Mouse (Mus musculus) T-cell, adult 2 months (primary cell): Measurements from ENCODE around the gene Snx3.
A peak's percentile ranks its signal among the peaks of the same experiment; 100 is the strongest.

ENCODE experiments used
- DNase-seq: peaks from one replicate; pipeline ENCODE4 v3.0.0; 2022; ENCODE audit warnings: low spot score

The Snx3 gene

DNA sequence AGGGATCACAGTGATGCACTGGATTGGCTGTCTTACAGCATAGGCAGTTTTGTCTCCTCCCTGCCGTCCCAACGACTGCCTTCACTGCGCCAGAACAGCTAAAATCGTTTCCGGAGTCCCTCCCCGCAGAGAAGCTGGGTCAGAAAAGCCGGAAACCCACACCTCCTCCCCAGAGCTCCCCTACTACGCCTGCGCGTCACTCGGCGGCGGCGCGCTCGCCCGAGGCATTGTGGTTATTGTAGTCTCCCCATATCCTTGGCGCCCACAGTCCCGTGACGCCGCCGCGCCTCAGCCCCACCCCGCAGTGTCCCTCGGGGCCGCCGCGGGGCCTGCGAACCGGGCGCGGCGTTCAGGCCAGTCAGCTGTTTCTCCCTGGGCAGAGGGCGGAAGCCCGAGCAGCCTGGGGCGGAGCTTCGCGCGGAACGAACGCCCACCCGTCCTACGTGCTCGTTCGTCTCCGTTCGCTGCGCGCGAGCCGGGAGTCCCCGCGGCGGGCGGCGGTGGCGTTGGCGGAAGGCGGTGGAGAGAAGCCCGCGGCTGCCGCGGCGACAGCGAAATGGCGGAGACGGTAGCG lies at the start of gene Snx3:
Gene Snx3, plus strand, starts transcription at position 256 of the 574 bp plus-strand sequence.
- DNase-seq: peak; percentile 98

DNA sequence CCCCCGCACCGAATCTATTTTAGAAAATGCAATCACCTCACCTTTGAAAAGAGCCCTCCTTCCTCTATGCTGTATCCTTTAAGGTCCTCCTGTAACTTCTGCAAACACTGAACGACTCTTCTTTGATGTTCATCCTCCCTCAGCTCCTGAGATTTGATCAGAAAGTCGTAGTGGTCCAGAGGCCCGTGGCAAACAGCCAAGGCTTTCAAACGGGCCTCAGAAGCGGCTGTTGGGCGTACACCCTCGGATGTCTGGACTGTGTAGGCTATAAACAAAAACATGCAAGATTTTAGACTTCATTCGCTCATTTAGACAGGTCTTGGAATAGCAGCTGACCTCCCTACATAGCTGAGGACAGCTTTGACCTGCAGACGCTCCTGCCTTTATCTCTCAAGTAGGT lies 47.6 kb upstream of the Snx3 start:
- no peak for DNase-seq

DNA sequence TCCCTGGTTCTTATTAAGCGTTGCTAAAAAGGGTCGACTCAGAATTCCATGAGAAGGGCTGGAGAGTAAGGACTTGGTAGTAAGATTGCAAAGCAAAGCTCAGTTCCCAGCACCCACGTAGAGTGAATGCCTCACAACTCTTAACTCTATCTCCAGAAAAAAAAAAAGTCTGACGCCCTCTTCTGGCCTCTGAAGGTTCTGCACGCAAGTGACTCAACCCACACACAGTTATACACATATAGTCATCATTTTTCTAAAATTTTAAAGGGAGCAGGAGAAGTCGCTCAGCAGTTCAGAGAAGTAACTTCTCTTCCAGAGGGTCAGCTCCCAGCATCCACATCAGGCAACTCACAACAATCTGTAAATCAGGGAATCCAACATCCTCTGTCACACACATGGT lies 47.1 kb upstream of the Snx3 start:
- no peak for DNase-seq

DNA sequence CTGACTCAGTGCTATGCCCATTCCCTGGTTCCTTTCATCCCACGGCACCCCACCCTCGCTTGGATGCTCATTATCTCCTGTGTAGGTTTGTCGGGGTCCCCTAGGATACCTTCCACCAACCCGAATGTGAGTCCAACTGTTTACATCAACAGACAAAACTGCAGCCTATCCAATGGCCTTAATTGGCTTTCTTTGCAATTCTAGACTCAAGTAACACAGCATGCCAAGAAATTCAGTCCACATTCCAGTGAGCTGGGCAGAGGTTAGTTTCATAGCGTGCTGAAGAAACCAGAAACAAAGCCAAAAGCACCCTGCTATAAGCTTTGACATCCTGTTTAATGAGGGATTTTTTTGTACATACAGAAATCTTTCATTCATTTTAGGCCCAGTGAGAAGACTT lies 45.8 kb upstream of the Snx3 start:
- no peak for DNase-seq

DNA sequence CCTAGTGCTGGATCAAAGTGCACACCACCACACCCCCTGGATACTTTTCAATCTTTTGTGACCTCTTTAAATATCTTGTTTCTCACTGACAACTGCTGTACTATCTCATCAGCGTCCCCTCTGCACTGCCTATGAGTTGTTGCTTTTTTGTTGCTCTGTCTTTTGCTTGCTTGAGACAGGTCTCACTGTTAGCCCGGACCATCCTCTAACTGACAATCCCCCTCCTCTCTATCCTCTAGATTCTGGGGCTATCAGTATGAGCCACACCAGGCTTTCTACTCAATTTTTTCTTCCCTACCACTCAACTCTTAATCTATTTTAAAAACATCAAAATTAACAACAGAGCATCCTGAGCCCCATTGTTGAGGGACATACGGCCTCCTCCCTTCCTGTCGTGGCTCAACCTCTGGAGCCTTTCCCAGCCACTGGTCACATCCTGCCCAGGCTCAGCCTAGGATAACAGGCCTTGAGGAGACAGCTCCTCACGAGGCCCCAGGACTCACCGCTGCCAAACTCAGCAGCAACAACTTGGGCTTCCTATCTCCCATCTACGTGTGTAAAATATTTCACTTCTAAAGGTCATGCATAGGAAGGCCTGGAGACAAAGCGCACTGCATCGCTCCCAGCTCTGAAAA lies 44.2 kb upstream of the Snx3 start:
- no peak for DNase-seq

DNA sequence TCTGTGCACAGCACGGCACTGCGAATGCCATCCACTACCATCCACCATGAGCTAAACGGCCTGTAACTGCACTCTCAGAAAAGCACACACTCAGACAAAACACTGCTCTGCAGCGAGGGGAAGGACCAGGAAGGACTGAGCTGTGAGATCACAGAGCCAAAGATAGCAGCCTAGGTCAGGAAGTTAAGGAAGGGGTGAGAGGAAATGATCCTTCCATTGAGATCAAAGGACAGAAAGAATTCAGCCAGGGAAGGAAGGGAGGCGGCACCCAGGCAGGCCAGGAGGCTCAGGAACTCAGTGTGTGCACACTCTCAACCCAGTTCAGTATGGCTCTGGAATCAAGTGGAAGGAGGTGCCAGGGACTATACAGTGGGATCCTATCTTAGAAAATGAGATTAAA lies 37.6 kb upstream of the Snx3 start:
- no peak for DNase-seq

DNA sequence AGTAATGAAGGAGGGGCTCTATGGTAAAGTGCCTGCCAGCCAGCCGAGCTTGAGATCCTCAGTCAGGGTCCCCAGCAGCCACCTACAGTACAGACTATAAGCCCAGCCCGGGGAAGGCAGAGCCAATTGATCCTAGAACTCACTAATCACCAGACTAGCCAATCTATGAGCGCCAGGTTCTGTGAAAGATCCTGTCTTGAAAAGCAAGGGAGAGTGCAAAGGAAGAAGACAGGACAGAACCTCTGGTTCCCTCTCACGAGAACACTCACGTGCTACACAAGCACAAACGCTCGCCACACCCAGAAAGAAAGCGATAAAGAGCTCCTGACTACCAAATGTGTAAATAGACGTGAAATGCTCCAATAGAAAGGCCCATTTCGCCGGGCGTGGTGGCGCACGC lies 37.0 kb upstream of the Snx3 start:
- DNase-seq: no peak

DNA sequence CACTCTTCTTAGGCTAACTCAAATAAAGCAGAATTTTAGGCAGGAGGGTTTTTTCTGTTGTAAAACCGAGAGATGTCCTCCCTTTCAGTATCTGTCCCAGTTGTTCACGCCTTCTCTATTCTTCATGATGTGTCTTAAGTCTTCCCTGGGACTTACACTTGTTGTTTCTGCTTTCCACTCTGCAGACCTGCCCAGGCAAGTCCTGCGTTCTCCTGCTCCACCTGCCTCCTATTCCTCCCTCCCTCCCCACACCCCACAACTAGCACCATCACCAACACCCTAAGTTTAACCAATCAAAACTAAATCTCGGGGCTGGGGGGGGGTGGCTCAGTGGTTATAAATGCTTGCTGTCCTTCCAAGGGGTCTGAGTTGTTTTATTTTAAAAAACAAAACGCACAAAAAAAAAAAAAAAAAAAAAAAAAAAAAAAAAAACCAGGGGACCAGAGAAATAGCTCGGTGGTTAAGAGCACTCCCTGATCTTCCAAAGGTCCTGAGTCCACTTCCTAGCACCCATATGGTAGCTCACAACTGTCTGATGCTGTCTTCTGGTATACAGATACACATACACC lies 26.8 kb upstream of the Snx3 start:
- DNase-seq: no peak

DNA sequence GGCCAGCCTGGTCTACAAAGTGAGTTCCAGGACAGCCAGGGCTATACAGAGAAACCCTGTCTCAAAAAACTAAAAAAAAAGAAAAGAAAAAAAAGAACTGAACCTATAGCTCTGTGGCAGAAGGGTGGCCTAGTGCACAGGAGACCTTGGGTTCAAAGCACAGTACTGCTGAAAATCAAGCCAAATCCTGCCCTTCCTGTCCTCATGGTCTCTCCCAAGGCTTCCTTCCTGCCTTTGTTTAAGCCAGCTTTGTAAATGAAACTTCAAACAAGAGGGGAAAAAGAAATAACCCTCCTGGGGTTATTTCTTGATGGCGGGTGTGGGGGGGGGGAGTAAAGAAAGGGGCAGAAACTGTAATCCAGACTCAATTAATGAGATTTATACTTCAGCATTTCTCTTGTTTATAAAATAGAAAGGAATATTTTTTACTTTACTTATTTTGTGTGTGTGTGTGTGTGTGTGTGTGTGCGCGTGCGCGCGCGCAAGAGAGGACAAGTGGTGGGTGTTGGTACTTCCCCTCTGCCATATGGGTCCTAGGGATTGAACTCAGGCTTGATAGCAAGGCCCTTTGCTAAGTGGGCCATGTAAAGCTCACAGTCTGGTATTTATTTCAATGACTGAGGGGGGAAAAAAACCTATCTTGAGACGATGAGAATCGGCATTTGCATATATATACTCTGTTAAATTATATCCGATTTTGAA lies 24.9 kb upstream of the Snx3 start:
- DNase-seq: no peak

DNA sequence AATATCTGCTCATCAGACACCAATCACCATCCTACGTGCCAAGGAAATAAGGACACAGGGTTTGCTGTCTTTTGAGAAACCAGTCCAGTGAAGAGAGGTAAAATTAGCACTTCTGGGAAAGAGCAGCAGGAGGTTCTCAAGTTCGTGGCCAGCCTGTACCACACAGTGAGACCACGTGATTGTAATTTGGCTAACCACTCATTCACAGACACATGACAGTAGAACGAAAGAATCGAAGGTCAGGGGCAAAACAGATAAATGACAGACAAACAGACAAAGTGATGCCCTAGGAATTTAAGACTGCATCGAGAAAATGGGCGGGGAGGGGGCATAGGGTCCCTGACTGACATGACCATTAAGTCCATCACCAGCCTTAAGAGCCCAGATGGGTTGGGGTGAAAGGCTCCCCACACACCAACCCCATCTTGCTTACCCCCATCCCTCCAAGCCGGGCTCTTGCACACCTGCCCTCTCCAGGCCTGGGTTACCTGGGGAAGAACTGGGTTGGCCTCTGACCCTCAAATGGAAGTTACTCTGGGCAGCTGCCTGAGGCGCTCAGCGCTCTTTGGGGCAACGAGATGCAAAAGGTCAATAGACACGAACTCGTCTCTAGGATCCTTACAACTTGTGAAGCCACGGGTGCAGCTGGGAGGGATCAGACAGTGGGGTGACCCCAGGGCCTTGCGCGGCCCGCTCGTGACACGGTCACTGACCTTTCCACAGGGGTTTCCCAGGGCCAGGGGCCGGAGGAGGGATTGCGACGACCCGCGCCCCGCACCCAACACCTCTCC lies 24.1 kb upstream of the Snx3 start:
- no peak for DNase-seq

DNA sequence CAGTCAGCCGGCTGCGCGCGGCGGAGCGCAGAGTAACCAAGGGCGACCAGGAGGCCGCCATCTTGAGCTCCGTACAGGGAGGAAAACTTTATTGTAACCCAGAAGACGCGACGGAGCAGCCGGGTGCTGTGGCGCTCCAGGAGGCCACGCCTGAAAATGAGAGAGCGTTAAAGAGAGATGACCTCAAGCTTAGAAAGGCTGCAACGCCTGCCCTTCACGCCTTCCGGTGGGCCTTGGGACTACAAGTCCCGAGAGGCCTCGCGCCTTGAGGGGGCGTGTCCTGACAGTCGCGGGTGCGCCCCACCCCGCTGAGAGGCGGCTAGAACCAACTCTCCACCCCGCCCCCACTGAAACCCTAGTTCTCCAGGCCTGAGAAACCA lies 23.5 kb upstream of the Snx3 start, which contains the start of gene Afg1l:
Gene Afg1l, minus strand, starts transcription at position 225 of the 380 bp plus-strand sequence.
- DNase-seq: peak; percentile 94

DNA sequence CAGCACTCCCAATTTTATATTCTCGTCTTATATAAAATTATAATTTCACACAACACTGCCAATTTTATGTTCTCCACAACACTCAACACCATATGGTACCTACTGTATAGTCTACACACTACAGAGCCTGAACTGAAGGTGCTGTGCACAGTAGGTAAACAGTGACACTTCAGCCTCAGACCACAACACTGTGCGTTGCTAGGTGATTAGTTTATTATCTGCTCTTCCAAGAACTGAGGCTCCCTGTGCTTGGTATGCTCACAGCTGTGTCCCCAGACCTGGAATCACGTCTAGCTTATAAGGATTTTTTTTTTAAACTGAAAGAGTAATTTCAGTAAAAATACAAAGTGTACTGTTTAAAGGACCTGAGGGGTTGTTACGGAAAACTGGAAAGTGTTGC lies 21.1 kb upstream of the Snx3 start:
- no peak for DNase-seq

DNA sequence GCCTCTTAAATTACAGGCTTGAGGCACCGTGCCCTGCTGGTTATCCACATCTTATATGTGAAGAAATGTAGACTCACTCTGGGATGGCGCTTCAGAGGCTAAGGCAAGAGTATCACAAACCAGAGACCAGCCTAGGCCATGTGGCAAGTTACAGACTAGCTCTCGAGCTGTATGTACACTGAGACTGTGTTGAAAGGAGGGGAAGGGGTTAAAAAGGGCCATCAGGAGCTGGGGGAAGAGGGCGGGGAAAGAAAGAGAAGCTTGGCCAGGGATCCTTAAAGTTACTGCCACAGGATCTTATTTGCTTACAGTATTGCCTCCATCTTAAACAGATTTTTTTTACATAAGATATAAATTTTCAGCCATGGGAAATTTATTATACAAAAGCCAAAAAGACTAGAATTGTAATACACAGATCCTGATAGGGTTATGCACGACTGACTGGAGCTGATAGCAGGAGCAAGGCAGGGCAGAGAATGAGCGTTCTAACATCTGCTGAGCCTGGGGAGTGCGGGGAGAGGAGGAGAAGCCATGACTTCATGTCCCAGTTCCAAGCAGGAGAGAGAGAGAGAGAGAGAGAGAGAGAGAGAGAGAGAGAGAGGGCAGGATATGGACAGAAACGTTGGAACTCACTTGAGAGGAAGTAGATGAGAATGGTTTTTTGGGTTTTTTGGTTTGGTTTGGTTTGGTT lies 13.1 kb upstream of the Snx3 start:
- DNase-seq: no peak

DNA sequence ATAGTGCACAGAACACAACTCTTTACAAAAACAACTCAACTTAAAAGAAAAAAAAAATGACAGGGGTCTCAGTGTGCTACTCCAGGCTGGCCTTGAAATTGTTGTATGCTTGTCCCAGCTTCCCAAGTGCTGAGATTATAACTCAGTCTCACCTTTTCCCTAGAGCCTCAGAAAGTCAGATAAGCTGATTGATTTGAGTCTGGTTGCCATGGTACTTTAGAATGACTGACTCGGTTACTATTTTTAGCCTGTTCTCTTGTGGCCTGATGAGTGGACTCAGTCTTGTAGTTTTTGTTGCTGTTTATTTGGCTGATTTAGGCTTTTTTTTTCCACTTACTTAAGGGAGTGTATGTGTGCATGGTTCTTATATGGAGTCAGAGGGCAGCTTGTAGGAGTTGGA lies 10.7 kb upstream of the Snx3 start:
- no peak for DNase-seq

DNA sequence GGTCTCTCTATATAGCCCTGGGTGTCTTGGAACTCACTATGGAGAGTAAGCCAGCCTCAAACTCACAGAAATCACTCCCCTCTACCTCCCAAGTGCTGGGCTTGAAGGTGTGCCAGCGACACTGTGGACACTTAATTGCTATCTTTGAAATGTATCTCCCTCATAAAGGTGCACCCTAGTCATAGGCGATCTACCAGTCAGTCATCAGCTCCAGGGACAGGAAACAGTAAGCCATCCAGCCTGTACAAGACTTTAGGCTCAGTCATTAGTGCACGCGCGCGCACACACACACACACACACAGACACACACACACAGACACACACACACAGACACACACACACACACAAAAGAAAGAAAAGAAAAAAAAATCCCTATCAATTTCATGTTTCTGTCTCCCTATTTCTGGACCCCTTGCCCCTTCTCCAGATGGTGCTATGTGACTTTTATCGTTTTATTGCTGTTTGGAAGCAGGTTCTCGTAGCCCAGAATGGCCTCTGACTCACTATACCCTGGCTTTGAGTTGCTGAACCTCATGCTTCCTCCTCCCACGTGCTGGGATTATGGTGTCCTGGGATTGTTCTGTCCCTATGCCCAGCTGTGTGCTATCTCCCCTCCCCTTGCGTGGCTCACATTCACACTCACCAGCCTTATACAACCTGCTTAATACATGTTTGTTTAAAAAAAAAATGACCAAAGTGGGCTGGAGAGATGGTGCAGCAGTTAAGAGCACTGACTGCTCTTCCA lies 9.6 kb upstream of the Snx3 start:
- DNase-seq: no peak

DNA sequence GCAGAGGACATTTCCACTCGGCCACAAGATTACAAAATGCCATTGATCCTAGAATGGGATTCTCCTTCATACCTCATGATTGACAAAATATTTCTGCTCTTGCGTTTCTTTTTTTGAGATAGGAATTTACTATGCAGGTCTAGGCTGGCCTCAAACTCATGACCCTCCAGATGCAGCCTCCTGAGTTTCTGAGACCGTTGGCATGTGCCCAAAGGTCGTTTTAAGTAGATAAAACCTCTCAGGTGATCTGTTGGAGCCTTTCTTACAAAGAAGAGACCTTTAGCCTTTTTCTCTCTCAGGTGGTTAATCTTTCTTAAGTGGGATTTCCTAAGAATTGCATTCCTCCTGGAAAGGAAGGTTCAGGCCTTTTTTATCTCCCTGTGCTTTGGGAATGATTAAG lies 8.8 kb upstream of the Snx3 start:
- no peak for DNase-seq

DNA sequence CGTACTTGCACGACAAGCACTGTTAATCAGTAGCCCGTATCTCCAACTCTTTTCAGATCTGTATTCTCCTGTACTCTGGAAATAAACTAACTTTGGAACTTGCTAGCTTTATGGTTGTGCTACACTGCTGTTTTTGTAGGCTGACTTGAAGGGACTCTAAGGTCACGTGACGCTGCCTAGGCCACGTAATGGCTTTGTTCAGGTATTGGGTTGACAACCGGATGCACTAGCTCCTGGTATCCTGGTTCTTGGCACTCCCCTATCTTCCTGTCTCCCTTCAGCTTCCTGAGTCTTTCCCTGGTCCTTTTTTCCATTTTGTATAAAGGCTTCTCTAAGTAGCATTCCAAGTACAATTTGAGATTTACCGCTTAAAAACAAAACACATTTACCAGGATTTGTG lies 1.2 kb upstream of the Snx3 start:
- DNase-seq: no peak

DNA sequence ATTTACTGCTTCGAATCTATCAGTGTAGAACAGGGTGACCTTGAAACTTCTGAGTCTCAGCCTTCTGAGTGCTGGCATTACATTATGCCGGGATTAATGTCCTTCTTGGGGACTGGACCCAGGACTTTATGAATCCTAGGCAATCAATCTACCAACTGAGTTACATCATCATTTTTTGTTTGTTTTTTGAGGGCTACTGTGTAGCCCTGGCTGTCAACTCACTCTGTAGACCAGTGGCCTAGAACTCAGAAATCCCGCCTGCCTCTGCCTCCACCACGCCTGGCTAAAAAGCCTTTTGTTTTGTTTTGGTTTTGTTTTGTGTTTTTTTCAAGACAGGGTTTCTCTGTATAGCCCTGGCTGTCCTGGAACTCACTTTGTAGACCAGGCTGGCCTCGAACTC lies 669 bp upstream of the Snx3 start:
- DNase-seq: no peak

DNA sequence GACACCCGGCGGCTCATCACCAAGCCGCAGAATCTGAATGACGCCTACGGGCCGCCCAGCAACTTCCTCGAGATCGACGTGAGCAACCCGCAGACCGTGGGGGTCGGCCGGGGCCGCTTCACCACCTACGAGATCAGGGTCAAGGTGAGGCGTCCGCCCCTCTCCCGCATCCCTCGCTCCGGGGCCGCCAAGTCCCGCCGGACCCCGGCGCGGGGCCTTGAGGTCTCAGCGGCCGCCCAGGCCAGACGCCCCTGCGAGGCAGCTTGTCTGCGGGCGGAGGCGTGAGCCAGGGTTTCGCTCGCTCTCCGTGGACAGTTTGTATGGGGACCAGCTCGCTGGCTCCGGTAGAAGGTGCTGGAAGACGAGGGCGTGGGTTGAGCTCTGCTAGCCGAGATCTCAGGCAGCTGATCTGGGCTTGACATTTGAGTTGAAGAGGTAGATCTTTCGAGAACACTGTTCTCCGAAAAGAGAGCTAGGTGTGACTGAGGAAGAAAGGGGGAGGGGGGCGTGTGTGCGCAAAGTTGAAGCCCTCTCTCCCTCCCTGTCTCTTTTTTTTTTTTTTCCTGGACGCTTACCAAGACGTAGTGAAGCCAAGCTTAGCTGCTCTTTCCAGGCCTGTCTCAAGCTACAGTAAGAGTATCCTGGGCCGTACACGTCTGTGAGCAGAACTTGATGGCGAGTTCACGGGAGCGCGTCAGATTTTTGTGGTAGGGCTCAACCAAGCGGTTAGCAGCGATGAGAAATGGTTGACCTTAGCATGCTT lies 700 bp downstream of the Snx3 start:
- DNase-seq: peak; percentile 67

DNA sequence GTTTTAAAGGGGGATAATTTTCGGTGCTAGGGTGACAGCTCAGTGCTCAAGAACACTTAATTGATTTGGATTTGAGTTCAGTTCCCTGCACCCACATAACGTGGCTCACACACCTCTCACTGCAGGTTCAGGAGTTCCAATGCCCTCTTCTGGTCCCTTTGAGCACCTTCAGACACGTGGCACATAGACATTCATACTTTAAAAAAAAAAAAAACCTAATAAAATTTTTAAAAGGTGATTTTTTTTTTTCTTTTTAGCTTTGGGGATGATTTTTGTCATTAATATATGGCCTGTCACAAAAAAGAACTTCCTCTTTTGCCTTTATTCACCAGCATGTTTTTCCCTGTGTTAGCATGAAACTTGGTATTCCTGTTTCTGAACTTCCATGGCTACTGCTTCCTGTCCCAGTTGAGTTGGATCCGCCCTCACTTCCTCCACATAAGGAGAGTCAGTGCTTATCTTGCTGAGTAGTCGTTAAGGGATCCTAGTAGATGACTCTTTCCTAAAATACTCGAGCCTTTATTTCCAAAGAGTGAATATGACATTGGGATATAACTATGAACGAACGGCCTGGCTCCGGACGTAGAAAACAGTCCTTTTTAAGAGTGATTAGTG lies 2.4 kb downstream of the Snx3 start:
- no peak for DNase-seq
